ENCODE assay signal across 8 mouse cellular contexts in genomic region chr3:135211805-135212657, GRCm38 (mm10). TPM values are rescaled to one million over a fixed set of nuclear protein-coding genes. Genes with fewer than 3 reads are reported as not detected.
DNase-seq lines count a peak whose midpoint lies in the region; ATAC-seq and TF ChIP-seq lines count a peak whose summit lies in the region.

Gene Cenpe (plus strand): TSS chr3:135212537.

- ATAC-seq in embryonic facial prominence, embryonic 13.5 days (ENCODE audit: insufficient number of reproducible peaks, insufficient read depth, low FRiP score, low TSS enrichment, low read depth), result peak; percentile 89
- peak; percentile 92 for ATAC-seq in limb, embryonic 12.5 days (ENCODE audit: insufficient number of reproducible peaks, insufficient read depth, low FRiP score, low TSS enrichment, low read depth)
- peak; percentile 98 for ATAC-seq in midbrain, embryonic 15.5 days (replicated peaks)

- H3K4me2 ChIP-seq in embryonic facial prominence, embryonic 13.5 days, result peak within 1 kb of the TSS; percentile 77
- peak within 1 kb of the TSS; percentile 83 for H3K4me2 ChIP-seq in limb, embryonic 12.5 days
- H3K4me2 ChIP-seq in midbrain, embryonic 15.5 days, result peak within 1 kb of the TSS; percentile 85

- peak within 1 kb of the TSS; percentile 87 for H3K27ac ChIP-seq in embryonic facial prominence, embryonic 13.5 days
- H3K27ac ChIP-seq in kidney, adult 2 months (ENCODE audit: insufficient read depth, low read depth, low read length), result peak within 1 kb of the TSS; percentile 61
- H3K27ac ChIP-seq in limb, embryonic 12.5 days, result peak within 1 kb of the TSS; percentile 82
- 0 out of 2 replicates have a peak within 1 kb of the TSS, but pooled peaks have one; percentile 14 for H3K27ac ChIP-seq in midbrain, embryonic 15.5 days
- H3K27ac ChIP-seq in spleen, adult 2 months (ENCODE audit: insufficient read depth, low read length), result peak within 1 kb of the TSS; percentile 44; the same call in 1 of the 2 replicates

- peaks cover 26% of the 10 kb centered on the region for H3K4me1 ChIP-seq in embryonic facial prominence, embryonic 13.5 days
- no peaks in the 10 kb centered on the region; the same call in 1 of the 2 replicates for H3K4me1 ChIP-seq in kidney, adult 2 months (ENCODE audit: control insufficient read depth, insufficient read depth, low read length)
- peaks cover 9% of the 10 kb centered on the region for H3K4me1 ChIP-seq in limb, embryonic 12.5 days (replicated peaks)
- peaks cover 17% of the 10 kb centered on the region for H3K4me1 ChIP-seq in midbrain, embryonic 15.5 days
- H3K4me1 ChIP-seq in spleen, adult 2 months (ENCODE audit: control insufficient read depth, insufficient read depth, insufficient read length), result peaks cover 3% of the 10 kb centered on the region; the same call in 1 of the 2 replicates

- H3K27me3 ChIP-seq in embryonic facial prominence, embryonic 13.5 days, result no peaks in the 10 kb centered on the region
- no peaks in the 10 kb centered on the region for H3K27me3 ChIP-seq in kidney, adult 2 months (replicated peaks; ENCODE audit: control insufficient read depth, insufficient read depth, low read length)
- no peaks in the 10 kb centered on the region for H3K27me3 ChIP-seq in limb, embryonic 12.5 days
- no peaks in the 10 kb centered on the region for H3K27me3 ChIP-seq in midbrain, embryonic 15.5 days (replicated peaks)
- no peaks in the 10 kb centered on the region for H3K27me3 ChIP-seq in spleen, adult 2 months (ENCODE audit: control insufficient read depth, insufficient read depth, low read length)

- no peak for TF ChIP-seq POLR2A in kidney, adult 2 months (IDR thresholded peaks at IDR 0.05; ENCODE audit: low read depth, low read length)
- no peak for TF ChIP-seq POLR2A in spleen, adult 2 months (IDR thresholded peaks at IDR 0.05; ENCODE audit: low read depth, low read length)

- DNase-seq in 3134 (ENCODE audit: extremely low read depth, insufficient read length, low spot score), result peak; percentile 91
- peak; percentile 93 for DNase-seq in adrenal gland, postnatal 36 days
- DNase-seq in heart, adult 18-20 months, result peak; percentile 91 to 94
- DNase-seq in kidney, adult 2 months, result peak; percentile 93
- DNase-seq in spleen, adult 2 months (ENCODE audit: low read depth in 1 of 2, low spot score in 2 of 2), result peak; percentile 83 to 85

- no peaks in the 10 kb centered on the region for H3K9me3 ChIP-seq in embryonic facial prominence, embryonic 13.5 days
- no peaks in the 10 kb centered on the region for H3K9me3 ChIP-seq in limb, embryonic 12.5 days
- no peaks in the 10 kb centered on the region for H3K9me3 ChIP-seq in midbrain, embryonic 15.5 days

- WGBS in embryonic facial prominence, embryonic 13.5 days, result 3% methylated on average over 29 of the region's 29 CpGs
- WGBS in kidney, adult 2 months, result under 1% methylated on average over 29 of the region's 29 CpGs
- 8% methylated on average over 29 of the region's 29 CpGs for WGBS in limb, embryonic 12.5 days
- whole genome bisulfite sequencing in midbrain, embryonic 15.5 days, result 2% methylated on average over 29 of the region's 29 CpGs
- WGBS in spleen, adult 2 months, result 6% methylated on average over 29 of the region's 29 CpGs

- peak within 1 kb of the TSS; percentile 89 for H3K9ac ChIP-seq in embryonic facial prominence, embryonic 13.5 days
- H3K9ac ChIP-seq in limb, embryonic 12.5 days (replicated peaks), result peak within 1 kb of the TSS; percentile 77
- H3K9ac ChIP-seq in midbrain, embryonic 15.5 days, result peak within 1 kb of the TSS; percentile 42

- peak within 1 kb of the TSS; percentile 92 for H3K4me3 ChIP-seq in embryonic facial prominence, embryonic 13.5 days
- peak within 1 kb of the TSS; percentile 65 for H3K4me3 ChIP-seq in kidney, adult 2 months (ENCODE audit: insufficient read depth, low read depth, low read length)
- peak within 1 kb of the TSS; percentile 96 for H3K4me3 ChIP-seq in limb, embryonic 12.5 days (replicated peaks)
- H3K4me3 ChIP-seq in midbrain, embryonic 15.5 days, result peak within 1 kb of the TSS; percentile 75
- H3K4me3 ChIP-seq in spleen, adult 2 months (ENCODE audit: extremely low read depth, insufficient read depth, insufficient read length), result peak within 1 kb of the TSS; percentile 94

- H3K36me3 ChIP-seq in embryonic facial prominence, embryonic 13.5 days, result peaks cover 12% of the 10 kb centered on the region
- H3K36me3 ChIP-seq in kidney, adult 2 months (ENCODE audit: control insufficient read depth, insufficient read depth, low read length), result no peaks in the 10 kb centered on the region
- H3K36me3 ChIP-seq in limb, embryonic 12.5 days, result peaks cover 12% of the 10 kb centered on the region
- no peaks in the 10 kb centered on the region for H3K36me3 ChIP-seq in midbrain, embryonic 15.5 days (replicated peaks)
- no peaks in the 10 kb centered on the region; the same call in 1 of the 2 replicates for H3K36me3 ChIP-seq in spleen, adult 2 months (ENCODE audit: control insufficient read depth, insufficient read depth, low read length)

- no peak for TF ChIP-seq CTCF in kidney, adult 2 months (conservative IDR thresholded peaks at IDR 0.05; ENCODE audit: insufficient read depth, insufficient read length, low read depth, low read length)
- no peak for TF ChIP-seq CTCF in spleen, adult 2 months (IDR thresholded peaks at IDR 0.05; ENCODE audit: extremely low read depth, insufficient read depth, insufficient read length, insufficient replicate concordance)

RNA-seq across cellular contexts. Expression of gene Cenpe, which starts in this region (rescaled TPM):
- total RNA-seq in adrenal gland, postnatal 36 days (2021), result 1 to 10 TPM; 2.7 to 2.8 TPM
- 33.4 and 34.1 TPM in 2 replicates for polyA plus RNA-seq in embryonic facial prominence, embryonic 13.5 days (2015; fragmentation: Nextera tagmentation; extraction: Ambion mirVana)
- total RNA-seq in heart, adult 18-20 months (2021), result 1 to 10 TPM in 1 of 2 experiments, under 1 TPM in 1; 0.82 to 1.1 TPM
- polyA plus RNA-seq in kidney, adult 2 months (2012; rRNA removed), result 0.15 and 0.48 TPM in 2 replicates
- polyA plus RNA-seq in limb, embryonic 12.5 days (2016; fragmentation: Nextera tagmentation; extraction: Ambion mirVana), result 39.5 and 39.8 TPM in 2 replicates
- 3.4 and 4.5 TPM in 2 replicates for polyA plus RNA-seq in midbrain, embryonic 15.5 days (2015; fragmentation: Nextera tagmentation; extraction: Ambion mirVana)
- polyA plus RNA-seq in spleen, adult 2 months (2012; rRNA removed), result 1.2 and 2.2 TPM in 2 replicates

Comparison
In these comparisons a context has a peak if more than half of its experiments do, and no peak if none do; other contexts are left out.
1. Peak in every context shown above with its lines: DNase-seq, ATAC-seq, H3K4me3 ChIP-seq and H3K27ac ChIP-seq.
2. Peak in DNase-seq, H3K4me3 ChIP-seq and H3K27ac ChIP-seq in kidney, adult 2 months; RNA of the gene not detected or under 1 TPM.
3. H3K27ac ChIP-seq: peak in every context shown above with its lines; median percentile 87 in embryonic facial prominence, embryonic 13.5 days; 82 in limb, embryonic 12.5 days; 61 in kidney, adult 2 months; 44 in spleen, adult 2 months; 14 in midbrain, embryonic 15.5 days.